Mouse (Mus musculus) kidney, postnatal 0 days (tissue): ENCODE measurements around the gene Sik3. TPM values are rescaled to one million over a fixed set of nuclear protein-coding genes. Genes with fewer than 3 reads are reported as not detected.
"Not testable (repeated sequence)": the region's sequence is repeated elsewhere in the genome, so short reads cannot be mapped to it uniquely, and the experiment has no call there.

Experiments used
- ATAC-seq: fragments of 200-750 bp; cut with Nextera tagmentation; replicated peaks from 2 replicates; pipeline ENCODE4 v1.8.0; 2017; ENCODE audit warnings: low read depth, moderate number of reproducible peaks, moderate TSS enrichment, moderate library complexity; ENCODE audit not compliant: low FRiP score
- DNase-seq: peaks from one replicate; pipeline ENCODE4 v3.0.0-alpha.2; 2016; ENCODE audit warnings: low spot score
- H3K27ac ChIP-seq: fragments of 300-500 bp; sonication (generic); 2 replicates; pipeline ENCODE4 v1.5.1; 2014; ENCODE audit warnings: mild to moderate bottlenecking
- H3K27me3 ChIP-seq: fragments of 300-500 bp; sonication (generic); 2 replicates; pipeline ENCODE4 v1.6.1; 2014; ENCODE audit warnings: low read length, mixed read lengths; ENCODE audit not compliant: insufficient read depth
- H3K36me3 ChIP-seq: fragments of 300-500 bp; sonication (generic); 2 replicates; pipeline ENCODE4 v1.6.1; 2014; ENCODE audit warnings: low read length, mixed read lengths; ENCODE audit not compliant: insufficient read depth
- H3K4me1 ChIP-seq: fragments of 300-500 bp; sonication (generic); replicated peaks from 2 replicates; pipeline ENCODE4 v1.6.1; 2014; ENCODE audit warnings: antibody characterized with exemption, low read length, mixed read lengths; ENCODE audit not compliant: insufficient read depth
- H3K4me2 ChIP-seq: fragments of 300-500 bp; sonication (generic); 2 replicates; pipeline ENCODE4 v1.6.1; 2014; ENCODE audit warnings: mild to moderate bottlenecking, low read length, moderate library complexity, mixed read lengths
- H3K4me3 ChIP-seq: fragments of 300-500 bp; sonication (generic); replicated peaks from 2 replicates; pipeline ENCODE4 v1.5.1; 2014; ENCODE audit warnings: low read depth, low read length
- H3K9ac ChIP-seq: fragments of 300-500 bp; sonication (generic); 2 replicates; pipeline ENCODE4 v1.6.1; 2014; ENCODE audit warnings: low read depth, low read length
- H3K9me3 ChIP-seq: fragments of 300-500 bp; sonication (generic); replicated peaks from 2 replicates; pipeline ENCODE4 v1.6.1; 2016; ENCODE audit warnings: low read length, inconsistent platforms, mixed read lengths
- CTCF ChIP-seq: IDR thresholded peaks from 2 replicates; pipeline ENCODE4 v1.5.1; 2016; ENCODE audit warnings: antibody characterized with exemption, low read depth, mild to moderate bottlenecking, moderate library complexity
- WGBS: fragments of 180-500 bp; shearing (Covaris S2); extraction: QIAGEN DNeasy Blood & Tissue Kit; methylation state at CpG from one replicate; pipeline ENCODE4 v1.1.7; 2014; 5-methylcytosine and 5-hydroxymethylcytosine counted together
- polyA plus RNA-seq: library from polyadenylated mRNA; unstranded; fragments of >200 nt; fragmentation: Nextera tagmentation; extraction: Ambion mirVana; gene quantifications from 2 replicates; pipeline ENCODE4 v1.2.1, GENCODE M21; 2015

Sik3 gene
- polyA plus RNA-seq, 1 experiment from 2014 or later: 12.5 TPM

GRCm38 (mm10) chr9:46129241-46129640, 116.6 kb downstream of the Sik3 start:
- no peak overlapping the region for H3K27ac ChIP-seq
- no peak for ATAC-seq
- H3K4me3 ChIP-seq: no peak overlapping the region
- 70% methylated on average over 2 of the region's 2 CpGs for WGBS
- no peak overlapping the region for H3K9ac ChIP-seq
- H3K4me2 ChIP-seq: no peak overlapping the region
- no peak for DNase-seq
- H3K36me3 ChIP-seq: 0 out of 2 replicates have a peak, but pooled peaks cover 9% of the 10 kb centered on the region
- 0 out of 2 replicates have a peak, but pooled peaks cover 5% of the 10 kb centered on the region for H3K4me1 ChIP-seq
- no peaks in the 10 kb centered on the region for H3K9me3 ChIP-seq
- H3K27me3 ChIP-seq: no peaks in the 10 kb centered on the region
- TF ChIP-seq CTCF: no peak

- not testable (repeated sequence) for H3K9me3 ChIP-seq, H3K27me3 ChIP-seq, H3K36me3 ChIP-seq, H3K27ac ChIP-seq, H3K4me2 ChIP-seq, H3K4me3 ChIP-seq, H3K9ac ChIP-seq, DNase-seq, ATAC-seq, H3K4me1 ChIP-seq
Measured at GRCm38 (mm10) chr9:46132821-46133220, 120.2 kb downstream of the Sik3 start.

- H3K27ac ChIP-seq: no peak overlapping the region
- no peak overlapping the region for H3K4me2 ChIP-seq
- H3K9me3 ChIP-seq: no peaks in the 10 kb centered on the region
- H3K4me3 ChIP-seq: no peak overlapping the region
- no peak for ATAC-seq
- 38% methylated on average over 6 of the region's 6 CpGs for WGBS
- no peak overlapping the region for H3K9ac ChIP-seq
- no peaks in the 10 kb centered on the region for H3K4me1 ChIP-seq
- DNase-seq: no peak
- no peaks in the 10 kb centered on the region for H3K27me3 ChIP-seq
- no peak for TF ChIP-seq CTCF
- no peaks in the 10 kb centered on the region for H3K36me3 ChIP-seq
Measured at GRCm38 (mm10) chr9:46138831-46139230, 126.2 kb downstream of the Sik3 start.

GRCm38 (mm10) chr9:46140811-46141210, 128.2 kb downstream of the Sik3 start:
- Histone ChIP-seq H3K4me2 (no peak overlapping the region), H3K9ac (no peak overlapping the region), H3K4me3 (no peak overlapping the region), H3K36me3 (no peaks in the 10 kb centered on the region), H3K27me3 (no peaks in the 10 kb centered on the region), H3K27ac (no peak overlapping the region), H3K4me1 (no peaks in the 10 kb centered on the region), H3K9me3 (no peaks in the 10 kb centered on the region)
- 68% methylated on average over 1 of the region's 1 CpGs for WGBS
- DNase-seq: no peak
- ATAC-seq: no peak
- no peak for TF ChIP-seq CTCF

GRCm38 (mm10) chr9:46142031-46142430, 129.4 kb downstream of the Sik3 start:
- DNase-seq: no peak
- H3K4me1 ChIP-seq: no peaks in the 10 kb centered on the region
- ATAC-seq: no peak
- no peaks in the 10 kb centered on the region for H3K36me3 ChIP-seq
- H3K9me3 ChIP-seq: no peaks in the 10 kb centered on the region
- H3K4me3 ChIP-seq: no peak overlapping the region
- no peak overlapping the region for H3K9ac ChIP-seq
- no peak for TF ChIP-seq CTCF
- H3K4me2 ChIP-seq: no peak overlapping the region
- H3K27me3 ChIP-seq: no peaks in the 10 kb centered on the region
- H3K27ac ChIP-seq: no peak overlapping the region
- 100% methylated on average over 1 of the region's 1 CpGs for WGBS

GRCm38 (mm10) chr9:46142492-46142891, 129.9 kb downstream of the Sik3 start:
- H3K27ac ChIP-seq: no peak overlapping the region
- no peaks in the 10 kb centered on the region for H3K9me3 ChIP-seq
- no peak overlapping the region for H3K9ac ChIP-seq
- no peak overlapping the region for H3K4me3 ChIP-seq
- H3K27me3 ChIP-seq: no peaks in the 10 kb centered on the region
- DNase-seq (no peak), ATAC-seq (no peak)
- H3K36me3 ChIP-seq: no peaks in the 10 kb centered on the region
- no peak for TF ChIP-seq CTCF
- WGBS: 87% methylated on average over 1 of the region's 1 CpGs
- no peak overlapping the region for H3K4me2 ChIP-seq
- H3K4me1 ChIP-seq: no peaks in the 10 kb centered on the region

GRCm38 (mm10) chr9:46144976-46145375, 132.4 kb downstream of the Sik3 start:
- Histone ChIP-seq H3K27ac (no peak overlapping the region), H3K9me3 (no peaks in the 10 kb centered on the region), H3K4me3 (no peak overlapping the region), H3K4me2 (no peak overlapping the region), H3K9ac (no peak overlapping the region), H3K27me3 (no peaks in the 10 kb centered on the region), H3K36me3 (no peaks in the 10 kb centered on the region), H3K4me1 (peaks cover 7% of the 10 kb centered on the region; the same call in 1 of the 2 replicates)
- DNase-seq (no peak), ATAC-seq (no peak)
- WGBS: 90% methylated on average over 6 of the region's 6 CpGs
- no peak for TF ChIP-seq CTCF
